ENCODE assay signal across 29 mouse cellular contexts in genomic region chr8:127505286-127505685, GRCm38 (mm10).
DNase-seq lines count a peak whose midpoint lies in the region; ATAC-seq lines count a peak whose summit lies in the region.
"Had no signal": no experiment of that assay in that cellular context is flagged by ENCODE, and none has a peak within 500 bp of the region (broad histone marks: within the 10 kb centered on the region; RNA-seq: fewer than 3 reads in every experiment).

No protein-coding gene starts in this region.

- no peak overlapping the region for H3K4me3 ChIP-seq in liver, embryonic 11.5 days (ENCODE audit: low read depth, low read length)
- no peak overlapping the region for H3K4me3 ChIP-seq in liver, embryonic 13.5 days (replicated peaks)
- no peak overlapping the region for H3K4me3 ChIP-seq in kidney, embryonic 16.5 days (ENCODE audit: low read length)
- no peak overlapping the region for H3K4me3 ChIP-seq in kidney, embryonic 15.5 days (replicated peaks)
- H3K4me3 ChIP-seq: embryonic facial prominence, embryonic 10.5 days; embryonic facial prominence, embryonic 13.5 days; erythroblast, embryonic 14.5 days; forebrain, embryonic 12.5 days; forebrain, embryonic 15.5 days; gastrocnemius, adult 2 months had no signal

- no peak overlapping the region for H3K4me2 ChIP-seq in liver, embryonic 11.5 days
- H3K4me2 ChIP-seq in liver, embryonic 13.5 days = no peak overlapping the region
- H3K4me2 ChIP-seq in kidney, embryonic 16.5 days (replicated peaks; ENCODE audit: low read depth, low read length) = no peak overlapping the region
- H3K4me2 ChIP-seq in kidney, embryonic 15.5 days = no peak overlapping the region
- H3K4me2 ChIP-seq: embryonic facial prominence, embryonic 13.5 days; forebrain, embryonic 12.5 days; forebrain, embryonic 15.5 days; heart, embryonic 11.5 days; hindbrain, embryonic 14.5 days had no signal

- peak; percentile 33; the same call in 1 of the 2 replicates for ATAC-seq in liver, embryonic 11.5 days (replicated peaks; ENCODE audit: low FRiP score)
- peak; percentile 46; the same call in 1 of the 2 replicates for ATAC-seq in liver, embryonic 13.5 days (ENCODE audit: low read depth)
- ATAC-seq in megakaryocyte progenitor cell, adult 5-6 weeks (replicated peaks; ENCODE audit: poor library complexity) = peak; percentile 45
- no peak for ATAC-seq in kidney, embryonic 16.5 days (ENCODE audit: low FRiP score, low TSS enrichment)
- ATAC-seq in kidney, embryonic 15.5 days (replicated peaks; ENCODE audit: low FRiP score) = no peak
- ATAC-seq: CD4-positive, CD25-positive, alpha-beta regulatory T cell, adult 4 months; forebrain, embryonic 15.5 days; hindbrain, postnatal 0 days had no signal

- H3K36me3 ChIP-seq in liver, embryonic 11.5 days (ENCODE audit: control insufficient read depth, insufficient read depth, low read length) = no peaks in the 10 kb centered on the region
- no peaks in the 10 kb centered on the region for H3K36me3 ChIP-seq in liver, embryonic 13.5 days
- H3K36me3 ChIP-seq in kidney, embryonic 16.5 days (ENCODE audit: insufficient read depth, low read length) = no peaks in the 10 kb centered on the region
- H3K36me3 ChIP-seq in kidney, embryonic 15.5 days = peaks cover 3% of the 10 kb centered on the region; the same call in 1 of the 2 replicates
- H3K36me3 ChIP-seq: embryonic facial prominence, embryonic 10.5 days; forebrain, embryonic 12.5 days; forebrain, embryonic 15.5 days had no signal

- no peaks in the 10 kb centered on the region for H3K27me3 ChIP-seq in liver, embryonic 11.5 days (replicated peaks; ENCODE audit: control insufficient read depth, insufficient read depth, low read length)
- no peaks in the 10 kb centered on the region for H3K27me3 ChIP-seq in liver, embryonic 13.5 days
- no peaks in the 10 kb centered on the region for H3K27me3 ChIP-seq in kidney, embryonic 16.5 days (ENCODE audit: insufficient read depth, low read length)
- H3K27me3 ChIP-seq in kidney, embryonic 15.5 days = no peaks in the 10 kb centered on the region
- H3K27me3 ChIP-seq: embryonic facial prominence, embryonic 13.5 days; forebrain, embryonic 12.5 days; forebrain, embryonic 15.5 days had no signal

- no peak overlapping the region for H3K9ac ChIP-seq in liver, embryonic 11.5 days (ENCODE audit: low read depth, low read length)
- H3K9ac ChIP-seq in liver, embryonic 13.5 days = no peak overlapping the region
- no peak overlapping the region for H3K9ac ChIP-seq in kidney, embryonic 16.5 days (replicated peaks; ENCODE audit: low read length)
- no peak overlapping the region for H3K9ac ChIP-seq in kidney, embryonic 15.5 days
- H3K9ac ChIP-seq: embryonic facial prominence, embryonic 13.5 days; forebrain, embryonic 12.5 days; forebrain, embryonic 15.5 days; hindbrain, embryonic 14.5 days had no signal

- 34% methylated on average over 1 of the region's 1 CpGs for WGBS in liver, embryonic 11.5 days
- WGBS in liver, embryonic 13.5 days (ENCODE audit: insufficient replicate concordance) = 25% methylated on average over 1 of the region's 1 CpGs
- 86% methylated on average over 1 of the region's 1 CpGs for WGBS in kidney, embryonic 16.5 days
- WGBS in kidney, embryonic 15.5 days = 87% methylated on average over 1 of the region's 1 CpGs

- H3K27ac ChIP-seq in liver, embryonic 11.5 days (ENCODE audit: low read depth, low read length) = no peak overlapping the region
- H3K27ac ChIP-seq in liver, embryonic 13.5 days = no peak overlapping the region
- H3K27ac ChIP-seq in kidney, embryonic 16.5 days (ENCODE audit: low read length) = no peak overlapping the region
- no peak overlapping the region for H3K27ac ChIP-seq in kidney, embryonic 15.5 days
- H3K27ac ChIP-seq: embryonic facial prominence, embryonic 10.5 days; embryonic facial prominence, embryonic 13.5 days; forebrain, embryonic 12.5 days; forebrain, embryonic 15.5 days; gastrocnemius, adult 2 months; hindbrain, embryonic 14.5 days; hindbrain, postnatal 0 days had no signal

- no peaks in the 10 kb centered on the region for H3K9me3 ChIP-seq in liver, embryonic 11.5 days (ENCODE audit: control insufficient read depth, low read length)
- no peaks in the 10 kb centered on the region for H3K9me3 ChIP-seq in liver, embryonic 13.5 days (replicated peaks)
- H3K9me3 ChIP-seq in kidney, embryonic 16.5 days (ENCODE audit: low read length) = no peaks in the 10 kb centered on the region
- no peaks in the 10 kb centered on the region for H3K9me3 ChIP-seq in kidney, embryonic 15.5 days (replicated peaks)
- H3K9me3 ChIP-seq: embryonic facial prominence, embryonic 10.5 days; embryonic facial prominence, embryonic 13.5 days; forebrain, embryonic 12.5 days; forebrain, embryonic 15.5 days had no signal

- H3K4me1 ChIP-seq in liver, embryonic 11.5 days (replicated peaks; ENCODE audit: control insufficient read depth, insufficient read depth, low read length) = peaks cover 20% of the 10 kb centered on the region
- H3K4me1 ChIP-seq in liver, embryonic 13.5 days (replicated peaks) = peaks cover 36% of the 10 kb centered on the region
- peaks cover 3% of the 10 kb centered on the region; the same call in 1 of the 2 replicates for H3K4me1 ChIP-seq in kidney, embryonic 16.5 days (ENCODE audit: insufficient read depth, low read length)
- peaks cover 3% of the 10 kb centered on the region for H3K4me1 ChIP-seq in kidney, embryonic 15.5 days

- no peak for DNase-seq in liver, embryonic 11.5 days (ENCODE audit: low spot score)
- no peak for DNase-seq in liver
- DNase-seq in lung, postnatal 10 days = peak; percentile 17
- no peak for DNase-seq in lung, postnatal 4 days
- DNase-seq in liver, embryonic 13.5 days = no peak
- DNase-seq: adrenal gland, adult 2 months; adrenal gland, postnatal 14 days; cerebellum, adult 11 months; cerebellum, adult 2 months; cerebellum, postnatal 10 days; cerebellum, postnatal 36 days; embryo, embryonic 11 days; gastrocnemius, adult 2 months; gastrocnemius, postnatal 14 days; heart, adult 11 months; heart, postnatal 14 days; heart, postnatal 4 days had no signal

Comparison
In these comparisons a context has a peak if more than half of its experiments do, and no peak if none do; other contexts are left out.
1. ATAC-seq: peak in liver, embryonic 11.5 days (single experiment), liver, embryonic 13.5 days (single experiment) and megakaryocyte progenitor cell, adult 5-6 weeks (single experiment); none in kidney, embryonic 16.5 days (single experiment) and kidney, embryonic 15.5 days (single experiment).